Mouse (Mus musculus): Measurements from ENCODE around the gene Higd1c. TPM values are rescaled to one million over a fixed set of nuclear protein-coding genes. Genes with fewer than 3 reads are reported as not detected.
A peak's percentile ranks its signal among the peaks of the same experiment; 100 is the strongest.
"Not testable (repeated sequence)": the region's sequence is repeated elsewhere in the genome, so short reads cannot be mapped to it uniquely, and the experiment has no call there.

The Higd1c gene
- total RNA-seq (2021), result not detected

- intact Hi-C loops (cut with DNase I), result no loop called here
- no peak for DNase-seq (ENCODE audit: low spot score in 2 of 2)
Measured at GRCm38 (mm10) chr15:100364242-100364641, at the start of gene Higd1c. Gene Higd1c, plus strand, starts transcription at chr15:100364542.

DNA sequence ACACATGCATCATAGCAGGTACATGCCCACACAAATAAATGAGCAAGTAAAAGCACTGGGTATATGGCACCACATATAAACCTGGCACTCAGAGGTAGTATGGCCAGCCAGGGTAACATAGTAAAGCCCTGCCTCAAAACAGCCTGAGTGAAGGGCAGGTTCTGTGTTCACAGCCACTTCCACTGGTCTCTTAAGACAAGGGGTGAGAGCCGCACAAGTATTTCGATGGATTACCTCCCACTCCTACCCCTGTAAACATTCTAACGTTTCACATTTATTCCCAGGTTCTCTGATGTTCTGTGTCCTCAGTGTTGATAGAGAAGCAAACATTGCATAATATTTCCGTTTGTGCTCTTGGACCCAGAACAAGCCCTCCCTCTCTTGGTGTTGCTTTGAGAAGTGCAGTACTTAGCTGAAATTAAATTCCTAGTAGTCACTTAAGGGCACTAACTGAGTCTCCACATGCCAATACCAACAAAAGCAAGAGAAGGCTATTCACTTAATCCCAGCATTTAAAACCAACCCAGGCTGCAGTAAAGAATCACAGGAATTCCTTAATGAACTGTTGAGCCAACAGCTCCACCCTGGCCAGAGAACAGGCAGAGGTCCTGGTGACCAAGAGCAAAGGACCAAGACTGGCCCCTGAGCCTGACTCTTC, 46.2 kb upstream of the Higd1c start:
- DNase-seq (ENCODE audit: low spot score in 2 of 2); intact Hi-C loops (cut with DNase I): not testable (repeated sequence)

DNA sequence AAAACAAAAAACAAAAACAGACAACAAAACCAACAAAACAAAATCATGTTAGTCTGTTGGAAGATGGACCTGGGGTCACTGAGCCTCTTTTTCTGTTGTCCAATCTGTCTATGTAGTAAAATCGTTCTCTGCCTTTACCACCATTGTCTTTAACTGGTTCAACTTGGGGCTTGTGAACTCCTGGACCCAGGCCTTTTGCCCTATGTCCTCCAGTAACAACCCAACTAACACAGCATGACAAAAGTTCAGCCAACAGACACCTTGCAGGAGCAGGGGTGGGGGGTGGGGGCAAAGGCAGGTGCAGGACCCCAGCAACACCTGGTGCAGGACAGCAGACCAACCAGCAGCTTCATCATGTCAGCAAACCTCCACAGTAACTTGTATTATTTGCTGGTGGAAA, 44.5 kb upstream of the Higd1c start:
- no peak for DNase-seq (ENCODE audit: low spot score in 2 of 2)
- intact Hi-C loops (cut with DNase I), result no loop called here

- no peak for DNase-seq (ENCODE audit: low spot score in 2 of 2)
- intact Hi-C loops (cut with DNase I), result no loop called here
Measured at GRCm38 (mm10) chr15:100320295-100320905, 43.9 kb upstream of the Higd1c start.

GRCm38 (mm10) chr15:100321134-100321533, 43.2 kb upstream of the Higd1c start:
- DNase-seq (ENCODE audit: low spot score in 2 of 2), result no peak
- intact Hi-C loops (cut with DNase I), result no loop called here

GRCm38 (mm10) chr15:100324021-100324591, 40.2 kb upstream of the Higd1c start:
- DNase-seq (ENCODE audit: low spot score in 2 of 2), result peak in 1 of 2 experiments; percentile 22
- intact Hi-C loops (cut with DNase I), result no loop called here

- intact Hi-C loops (cut with DNase I), result no loop called here
- DNase-seq (ENCODE audit: low spot score in 2 of 2), result no peak
Measured at GRCm38 (mm10) chr15:100325235-100325634, 39.1 kb upstream of the Higd1c start.

GRCm38 (mm10) chr15:100328089-100328488, 36.3 kb upstream of the Higd1c start:
- intact Hi-C loops (cut with DNase I), result not testable (repeated sequence)

GRCm38 (mm10) chr15:100329336-100329735, 35.0 kb upstream of the Higd1c start:
- intact Hi-C loops (cut with DNase I); DNase-seq (ENCODE audit: low spot score in 2 of 2): not testable (repeated sequence)

More at GRCm38 (mm10) chr15:100328089-100328488, 36.3 kb upstream of the Higd1c start:
- DNase-seq (ENCODE audit: low spot score in 2 of 2), result not testable (repeated sequence)

- no peak for DNase-seq (ENCODE audit: low spot score in 2 of 2)
- intact Hi-C loops (cut with DNase I), result no loop called here
Measured at GRCm38 (mm10) chr15:100330739-100331138, 33.6 kb upstream of the Higd1c start.

- intact Hi-C loops (cut with DNase I), result not testable (repeated sequence)
Measured at GRCm38 (mm10) chr15:100332077-100332961, 32.0 kb upstream of the Higd1c start.

GRCm38 (mm10) chr15:100334629-100335028, 29.7 kb upstream of the Higd1c start, which contains the start of gene Mettl7a3:
Gene Mettl7a3, plus strand, starts transcription at chr15:100334929.
- no peak for DNase-seq (ENCODE audit: low spot score in 2 of 2)
- intact Hi-C loops (cut with DNase I), result no loop called here

More at GRCm38 (mm10) chr15:100332077-100332961, 32.0 kb upstream of the Higd1c start:
- DNase-seq (ENCODE audit: low spot score in 2 of 2), result not testable (repeated sequence)

- intact Hi-C loops (cut with DNase I); DNase-seq (ENCODE audit: low spot score in 2 of 2): not testable (repeated sequence)
Measured at GRCm38 (mm10) chr15:100337328-100337727, 27.0 kb upstream of the Higd1c start.

DNA sequence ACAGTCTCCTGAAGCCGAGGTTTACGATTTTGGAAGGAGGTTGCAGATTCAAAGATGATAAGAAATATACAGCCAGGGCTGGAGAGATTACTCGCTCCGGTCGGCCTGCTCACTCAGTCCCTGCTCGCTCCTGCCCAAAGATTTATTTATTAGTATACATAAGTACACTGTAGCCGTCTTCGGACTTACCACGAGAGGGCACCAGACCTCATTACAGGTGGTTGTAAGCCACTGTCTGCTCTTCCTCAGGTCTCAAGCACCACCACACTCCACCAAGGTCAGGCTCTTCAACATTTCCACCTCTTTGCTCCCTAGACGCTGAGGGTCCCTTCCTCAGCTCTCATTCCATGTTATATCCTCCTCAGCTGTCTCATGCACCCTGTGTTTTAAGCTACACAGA, 26.5 kb upstream of the Higd1c start:
- intact Hi-C loops (cut with DNase I), result not testable (repeated sequence)
- DNase-seq (ENCODE audit: low spot score in 2 of 2), result peak in 1 of 2 experiments; percentile 20

DNA sequence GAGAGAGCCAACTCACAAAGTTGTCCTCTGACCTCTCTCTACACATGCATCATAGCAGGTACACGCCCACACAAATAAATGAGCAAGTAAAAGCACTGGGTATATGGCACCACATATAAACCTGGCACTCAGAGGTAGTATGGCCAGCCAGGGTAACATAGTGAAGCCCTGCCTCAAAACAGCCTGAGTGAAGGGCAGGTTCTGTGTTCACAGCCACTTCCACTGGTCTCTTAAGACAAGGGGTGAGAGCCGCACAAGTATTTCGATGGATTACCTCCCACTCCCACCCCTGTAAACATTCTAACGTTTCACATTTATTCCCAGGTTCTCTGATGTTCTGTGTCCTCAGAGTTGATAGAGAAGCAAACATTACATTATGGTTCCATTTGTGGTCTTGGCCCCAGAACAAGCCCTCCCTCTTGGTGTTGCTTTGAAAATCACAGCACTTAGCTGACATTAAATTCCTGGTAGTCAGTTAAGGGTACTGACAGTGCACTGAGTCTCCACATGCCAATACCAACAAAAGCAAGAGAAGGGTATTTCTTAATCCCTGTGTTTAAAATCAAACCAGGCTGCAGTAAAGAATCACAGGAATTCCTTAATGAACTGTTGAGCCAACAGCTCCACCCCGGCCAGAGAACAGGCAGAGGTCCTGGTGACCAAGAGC, 22.9 kb upstream of the Higd1c start:
- DNase-seq (ENCODE audit: low spot score in 2 of 2); intact Hi-C loops (cut with DNase I): not testable (repeated sequence)

DNA sequence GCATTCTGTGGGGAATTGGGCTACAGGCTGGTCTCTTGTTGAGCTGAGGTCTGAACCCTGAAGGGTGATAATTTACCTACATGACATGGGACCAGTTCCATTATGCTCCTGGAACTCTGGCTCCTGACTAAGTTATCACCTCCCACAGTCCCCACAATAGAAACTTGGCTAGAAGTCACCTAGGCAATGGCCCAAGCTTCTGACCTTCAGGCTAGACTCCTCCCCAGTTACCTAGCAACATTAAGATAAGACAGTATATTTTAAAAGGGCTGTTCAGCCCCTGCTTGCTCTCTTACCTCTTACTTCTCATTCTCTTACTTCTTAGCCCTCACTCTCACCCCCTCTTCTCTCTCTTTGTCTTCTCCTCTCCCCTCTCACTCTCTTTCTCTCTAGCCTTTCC, 18.9 kb upstream of the Higd1c start:
- intact Hi-C loops (cut with DNase I), result no loop called here
- no peak for DNase-seq (ENCODE audit: low spot score in 2 of 2)

- DNase-seq (ENCODE audit: low spot score in 2 of 2), result no peak
- intact Hi-C loops (cut with DNase I), result no loop called here
Measured at GRCm38 (mm10) chr15:100346761-100347160, 17.6 kb upstream of the Higd1c start.

- intact Hi-C loops (cut with DNase I), result no loop called here
- no peak for DNase-seq (ENCODE audit: low spot score in 2 of 2)
Measured at GRCm38 (mm10) chr15:100349496-100349895, 14.8 kb upstream of the Higd1c start.

DNA sequence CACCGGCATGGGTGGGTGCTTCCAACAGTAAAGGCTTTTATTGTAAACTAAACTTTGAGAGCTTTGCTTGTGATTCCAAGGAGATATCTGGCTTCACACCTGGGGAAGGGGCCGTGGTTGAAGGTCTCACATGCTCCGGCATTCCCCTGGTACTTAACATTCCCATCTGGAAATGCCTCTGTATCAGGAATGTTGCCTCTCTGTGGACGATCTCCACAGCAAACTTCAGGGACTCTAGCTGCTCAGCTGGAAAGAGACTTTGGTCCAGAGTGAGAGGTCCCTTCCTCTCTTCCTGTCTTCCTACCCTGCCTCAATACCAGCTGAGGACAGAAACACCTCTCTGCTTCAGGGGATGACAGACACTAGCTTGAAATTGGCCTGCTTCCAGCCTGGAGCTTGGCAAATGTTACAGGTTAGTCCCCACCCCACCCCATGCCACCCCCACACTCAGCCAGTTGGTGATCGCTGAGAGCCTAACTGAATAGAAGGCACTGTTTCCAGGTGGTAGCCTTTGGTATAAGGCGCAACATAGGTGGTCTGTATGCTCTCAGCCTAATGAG, 12.8 kb upstream of the Higd1c start:
- intact Hi-C loops (cut with DNase I), result no loop called here
- no peak for DNase-seq (ENCODE audit: low spot score in 2 of 2)
